Mouse (Mus musculus): Measurements from ENCODE around the gene Olfr143. TPM values are rescaled to one million over a fixed set of nuclear protein-coding genes. Genes with fewer than 3 reads are reported as not detected.

Olfr143 gene
- not detected for total RNA-seq (2021)

- DNase-seq (ENCODE audit: low spot score in 2 of 2): no peak
- intact Hi-C loops (cut with DNase I): no loop called here
These were observed at the start of gene Olfr143 for GRCm38 (mm10) chr9:38252474-38252873. TSS of gene Olfr143 (plus strand) at chr9:38252774.

GRCm38 (mm10) chr9:38208065-38208464 is 44.5 kb upstream of the Olfr143 start, which contains the start of gene Olfr893:
TSS of gene Olfr893 (plus strand) at chr9:38208365.
- no peak for DNase-seq (ENCODE audit: low spot score in 2 of 2)
- intact Hi-C loops (cut with DNase I): no loop called here

- no peak for DNase-seq (ENCODE audit: low spot score in 2 of 2)
- intact Hi-C loops (cut with DNase I): no loop called here
These were observed 34.8 kb upstream of the Olfr143 start, which contains the start of gene Olfr894 for GRCm38 (mm10) chr9:38217755-38218154. TSS of gene Olfr894 (plus strand) at chr9:38218055.

- intact Hi-C loops (cut with DNase I): no loop called here
These were observed 15.0 kb downstream of the Olfr143 start, which contains the start of gene Olfr895 for GRCm38 (mm10) chr9:38267551-38267950. TSS of gene Olfr895 (plus strand) at chr9:38267851.

GRCm38 (mm10) chr9:38290807-38291206 is 38.2 kb downstream of the Olfr143 start, which contains the start of gene Olfr896-ps1:
TSS of gene Olfr896-ps1 (plus strand) at chr9:38291107.
- DNase-seq (ENCODE audit: low spot score in 2 of 2): no peak
- intact Hi-C loops (cut with DNase I): no loop called here

More at GRCm38 (mm10) chr9:38267551-38267950, 15.0 kb downstream of the Olfr143 start, which contains the start of gene Olfr895:
- no peak for DNase-seq (ENCODE audit: low spot score in 2 of 2)

Other genes starting within 250 kb of the Olfr143 start
- gene Olfr883, start 227.0 kb upstream of the Olfr143 start, total RNA-seq (2021): not detected
- not detected for gene Olfr884, start 206.2 kb upstream of the Olfr143 start, total RNA-seq (2021)
- not detected for gene Olfr885, start 191.5 kb upstream of the Olfr143 start, total RNA-seq (2021)
- gene Olfr887, start 168.7 kb upstream of the Olfr143 start, total RNA-seq (2021): not detected
- not detected for gene Olfr888, start 144.6 kb upstream of the Olfr143 start, total RNA-seq (2021)
- not detected for gene Olfr889, start 137.6 kb upstream of the Olfr143 start, total RNA-seq (2021)
- gene Olfr890, start 110.3 kb upstream of the Olfr143 start, total RNA-seq (2021): not detected
- gene Olfr891, start 72.0 kb upstream of the Olfr143 start, total RNA-seq (2021): not detected
- not detected for gene Olfr893, start 44.4 kb upstream of the Olfr143 start, total RNA-seq (2021)
- not detected for gene Olfr894, start 34.7 kb upstream of the Olfr143 start, total RNA-seq (2021)
- not detected for gene Olfr895, start 15.1 kb downstream of the Olfr143 start, total RNA-seq (2021)
- not detected for gene Olfr896-ps1, start 38.3 kb downstream of the Olfr143 start, total RNA-seq (2021)
- gene Olfr25, start 76.3 kb downstream of the Olfr143 start, total RNA-seq (2021): not detected
- not detected for gene Olfr898, start 95.6 kb downstream of the Olfr143 start, total RNA-seq (2021)
- gene Olfr250, start 114.1 kb downstream of the Olfr143 start, total RNA-seq (2021): not detected
- gene Olfr251, start 124.3 kb downstream of the Olfr143 start, total RNA-seq (2021): not detected
- gene Olfr147, start 148.9 kb downstream of the Olfr143 start, total RNA-seq (2021): not detected
- not detected for gene Olfr901, start 176.7 kb downstream of the Olfr143 start, total RNA-seq (2021)
- gene Olfr902, start 194.9 kb downstream of the Olfr143 start, total RNA-seq (2021): not detected
- gene Olfr904, start 210.4 kb downstream of the Olfr143 start, total RNA-seq (2021): not detected
- not detected for gene Olfr905, start 218.3 kb downstream of the Olfr143 start, total RNA-seq (2021)
- not detected for gene Olfr906, start 234.3 kb downstream of the Olfr143 start, total RNA-seq (2021)
- gene Olfr907, start 243.0 kb downstream of the Olfr143 start, total RNA-seq (2021): not detected